Mouse (Mus musculus) olfactory bulb, adult 2 months (tissue): ENCODE results near the gene Slx4ip. TPM values are rescaled to one million over a fixed set of nuclear protein-coding genes. Genes with fewer than 3 reads are reported as not detected.

ENCODE experiments used
- H3K27ac ChIP-seq: fragments of 200-500 bp; 2 replicates; pipeline ENCODE4 v1.5.1; 2012; ENCODE audit warnings: low read depth, low read length; ENCODE audit not compliant: insufficient read depth
- H3K4me1 ChIP-seq: fragments of 200-500 bp; 2 replicates; pipeline ENCODE4 v1.6.1; 2012; ENCODE audit warnings: low read length; ENCODE audit not compliant: control insufficient read depth, insufficient read depth
- H3K4me3 ChIP-seq: fragments of 200-500 bp; 2 replicates; pipeline ENCODE4 v1.5.1; 2012; ENCODE audit warnings: mild to moderate bottlenecking, low read depth, low read length, moderate library complexity; ENCODE audit not compliant: insufficient read depth
- CTCF ChIP-seq: fragments of 200-500 bp; IDR thresholded peaks from 2 replicates; pipeline ENCODE4 v1.5.1; 2012; ENCODE audit warnings: low read depth, mild to moderate bottlenecking, low read length, moderate library complexity; ENCODE audit not compliant: insufficient read depth
- POLR2A ChIP-seq: fragments of 200-500 bp; IDR thresholded peaks from 2 replicates; pipeline ENCODE4 v1.6.1; 2012; ENCODE audit warnings: mild to moderate bottlenecking, low read depth, low read length, moderate library complexity; ENCODE audit not compliant: insufficient read depth
- WGBS: fragments of 180-500 bp; shearing (Covaris S2); methylation state at CpG from one replicate; pipeline ENCODE4 v1.1.7; 2018; 5-methylcytosine and 5-hydroxymethylcytosine counted together
- polyA plus RNA-seq: library from polyadenylated mRNA; stranded (reverse); fragments of >200 nt; gene quantifications from 2 replicates; pipeline ENCODE4 v1.2.4, GENCODE M21; 2012; ENCODE audit warnings: low replicate concordance; ENCODE audit not compliant: missing spikeins, insufficient read depth, insufficient read length

Slx4ip gene
- polyA plus RNA-seq, 1 experiment, result not detected

DNA sequence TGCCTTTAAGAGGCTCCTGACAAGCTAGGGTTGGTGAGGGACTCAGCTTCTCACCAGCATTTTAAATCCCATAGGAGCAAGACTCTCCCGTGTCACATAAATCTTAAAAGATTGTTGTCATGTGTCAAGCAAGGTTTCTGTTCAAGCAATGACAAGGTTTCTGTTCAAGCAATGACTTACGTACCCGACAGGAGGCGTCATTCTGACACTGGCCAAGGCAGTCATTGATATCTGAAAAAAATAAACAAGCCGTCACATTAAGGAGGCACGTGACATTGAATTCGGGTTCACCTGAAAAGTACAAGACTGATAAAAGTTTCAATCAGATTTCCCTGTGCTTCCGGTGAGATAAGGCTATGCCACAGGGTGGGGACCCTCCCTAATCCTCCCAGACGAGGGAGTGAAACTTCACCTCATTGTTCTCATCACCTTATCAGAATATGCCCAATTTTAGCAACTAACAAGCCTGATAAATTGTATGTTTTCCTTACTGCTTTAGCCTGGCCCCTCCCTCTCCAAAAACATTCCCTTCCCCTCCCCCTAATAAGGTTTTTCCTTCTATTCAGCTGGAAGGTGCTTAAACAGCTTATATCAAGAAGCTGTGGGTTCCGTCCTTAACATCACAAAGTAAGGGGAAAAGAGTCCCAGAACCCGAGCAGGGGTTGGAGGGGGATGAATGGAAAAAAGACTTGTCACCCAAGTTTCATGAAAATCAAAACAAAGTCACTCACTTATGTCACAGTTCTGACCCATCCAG, 200.9 kb downstream of the Slx4ip start:
- 86% methylated on average over 11 of the region's 11 CpGs for WGBS
- TF ChIP-seq CTCF (no peak), POLR2A (no peak)

DNA sequence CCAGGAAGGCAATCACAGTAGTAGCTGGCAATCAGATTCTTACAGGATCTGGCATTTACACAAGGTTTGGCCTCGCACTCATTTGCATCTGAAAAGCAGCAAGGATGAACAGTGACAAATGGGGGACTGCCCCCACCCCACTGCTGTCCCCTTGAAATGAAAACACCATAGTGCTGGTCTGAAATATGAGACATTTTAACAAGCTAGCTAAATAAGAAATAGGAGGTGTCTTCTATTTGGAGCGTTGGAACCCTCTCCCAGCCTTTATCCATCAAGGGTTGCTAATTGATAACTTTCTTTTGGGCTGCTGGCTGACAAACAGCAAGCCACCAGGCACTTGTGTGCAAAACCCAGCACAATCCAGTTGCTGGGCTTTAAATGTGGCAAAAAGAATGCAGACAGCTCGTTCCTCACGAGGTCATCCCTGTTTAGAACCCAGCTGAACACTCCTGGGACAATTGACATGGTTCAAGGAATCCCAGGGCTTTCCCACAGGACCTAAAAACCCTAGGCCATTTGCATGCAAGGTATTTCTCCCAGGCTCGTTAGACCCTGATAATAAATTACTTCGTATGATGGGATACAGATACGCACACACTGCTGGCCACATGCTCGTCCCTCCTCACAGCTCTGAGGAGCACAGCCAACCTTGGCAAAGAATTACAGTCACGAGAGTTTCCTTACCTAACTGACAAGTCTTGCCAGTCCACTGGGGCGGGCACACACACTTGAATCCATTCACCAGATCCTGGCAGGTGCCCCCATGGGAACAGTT, 201.7 kb downstream of the Slx4ip start:
- no peak overlapping the region for H3K27ac ChIP-seq
- TF ChIP-seq POLR2A, result no peak
- TF ChIP-seq CTCF, result no peak
- H3K4me1 ChIP-seq, result peaks cover 2% of the 10 kb centered on the region; the same call in 1 of the 2 replicates
- H3K4me3 ChIP-seq, result no peak overlapping the region
- 73% methylated on average over 10 of the region's 10 CpGs for WGBS

More for the DNA sequence above, 200.9 kb downstream of the Slx4ip start:
- Histone ChIP-seq H3K27ac (no peak overlapping the region), H3K4me3 (no peak overlapping the region), H3K4me1 (peaks cover under 1% of the 10 kb centered on the region; the same call in 1 of the 2 replicates)

DNA sequence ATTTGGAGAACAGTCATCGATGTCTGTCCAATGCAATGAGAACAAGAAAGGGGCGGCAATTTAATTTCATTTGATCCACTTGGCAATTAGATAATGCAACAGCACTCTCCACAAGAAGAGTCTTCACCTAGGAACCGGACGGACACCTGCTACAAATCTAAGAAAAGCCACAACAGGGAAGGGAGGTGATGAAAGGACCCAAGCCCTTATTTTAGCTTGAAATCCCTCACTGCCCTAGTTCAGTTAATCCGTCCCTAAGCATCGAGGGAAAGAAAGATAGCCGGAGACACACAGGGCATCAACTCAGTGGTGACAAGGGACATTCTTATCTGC, 202.2 kb downstream of the Slx4ip start:
- TF ChIP-seq CTCF, result no peak
- H3K4me3 ChIP-seq, result no peak overlapping the region
- peaks cover 3% of the 10 kb centered on the region for H3K4me1 ChIP-seq
- WGBS, result 82% methylated on average over 7 of the region's 7 CpGs
- H3K27ac ChIP-seq, result no peak overlapping the region

DNA sequence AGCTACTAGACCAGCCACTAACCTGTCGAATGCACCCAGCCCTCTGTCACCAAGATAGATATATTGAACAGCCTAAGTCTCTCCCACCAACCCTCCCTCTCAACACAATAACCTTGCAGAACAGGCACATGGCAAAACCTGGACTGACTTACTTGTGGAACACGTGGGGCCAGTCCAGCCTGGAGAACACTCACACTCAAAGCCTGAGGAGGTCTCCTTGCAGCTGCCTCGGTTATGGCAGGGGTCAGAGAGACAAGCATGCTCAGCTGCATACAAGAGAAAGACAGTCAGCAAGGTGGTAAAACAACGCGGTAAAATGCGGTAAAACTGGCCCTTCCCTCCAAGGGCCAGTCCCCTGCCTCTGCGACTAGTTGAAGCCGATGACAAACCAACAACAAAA, 203.3 kb downstream of the Slx4ip start:
- WGBS, result 88% methylated on average over 8 of the region's 8 CpGs
- TF ChIP-seq POLR2A (no peak), CTCF (no peak)
- Histone ChIP-seq H3K27ac (no peak overlapping the region), H3K4me3 (no peak overlapping the region), H3K4me1 (peaks cover 6% of the 10 kb centered on the region)

DNA sequence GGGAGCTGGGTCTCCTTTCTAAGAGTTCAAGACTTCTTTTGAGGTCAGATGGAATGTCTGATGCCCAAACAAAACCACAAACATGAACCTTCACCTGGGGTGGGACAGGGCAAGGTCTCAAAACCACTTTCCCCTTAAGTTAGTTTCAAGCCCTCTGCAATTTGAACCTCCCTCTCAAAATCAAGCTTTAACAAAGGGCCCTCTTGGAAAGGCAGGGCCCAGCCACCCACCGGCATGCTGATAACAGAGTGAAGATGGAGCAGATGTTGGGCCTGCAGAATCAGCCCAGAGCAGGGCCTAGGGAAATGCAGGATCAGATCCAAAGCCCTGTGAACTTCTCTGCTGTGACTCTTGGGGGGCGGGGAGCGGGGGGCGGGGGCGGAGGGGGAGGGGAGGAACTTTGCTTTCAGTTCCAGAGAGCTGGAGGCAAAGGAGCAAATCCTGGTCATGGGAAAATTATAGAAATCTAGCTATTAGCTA, 206.0 kb downstream of the Slx4ip start:
- peaks cover 11% of the 10 kb centered on the region for H3K4me1 ChIP-seq
- H3K4me3 ChIP-seq, result no peak overlapping the region
- WGBS, result 56% methylated on average over 5 of the region's 5 CpGs
- TF ChIP-seq POLR2A (no peak), CTCF (no peak)
- no peak overlapping the region for H3K27ac ChIP-seq

DNA sequence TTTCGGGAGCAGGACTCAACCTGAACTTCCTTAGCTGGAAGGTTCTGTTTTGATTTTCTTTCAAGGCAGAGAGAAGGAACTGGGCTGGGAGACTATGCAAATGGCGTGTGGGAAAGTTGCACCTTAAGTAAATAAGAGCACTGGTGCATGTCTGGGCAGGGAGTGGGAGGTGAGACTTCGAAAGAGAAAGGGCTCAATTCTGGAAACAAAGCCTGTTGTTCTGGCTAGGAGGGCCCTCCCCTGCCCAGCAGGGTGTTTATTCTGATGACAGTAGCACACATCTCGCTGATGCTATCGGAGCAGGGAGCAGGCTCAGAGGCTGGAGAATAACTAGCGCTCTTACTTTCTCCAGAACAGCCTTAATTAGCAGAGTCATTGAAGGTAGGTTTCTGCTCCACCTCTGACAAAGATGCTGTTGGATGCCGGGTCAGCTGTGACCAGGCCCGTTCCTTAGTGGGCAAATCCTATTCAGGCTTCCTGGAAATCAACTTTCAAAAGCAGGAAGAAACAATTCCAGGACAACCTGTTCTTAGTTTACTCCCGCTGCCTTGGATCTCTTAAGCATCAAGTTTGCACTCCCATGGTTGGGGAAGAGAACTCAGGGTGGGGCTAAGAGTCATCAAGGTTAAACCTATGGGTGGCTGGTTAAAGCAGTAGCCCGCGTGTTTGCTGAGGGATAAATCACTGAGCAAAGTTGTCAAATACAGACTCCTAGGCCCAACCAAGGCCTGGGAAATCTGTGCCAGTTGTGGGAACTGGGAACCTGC, 207.4 kb downstream of the Slx4ip start:
- TF ChIP-seq CTCF (no peak), POLR2A (no peak)
- WGBS, result 66% methylated on average over 11 of the region's 11 CpGs
- Histone ChIP-seq H3K4me1 (peaks cover 11% of the 10 kb centered on the region), H3K27ac (no peak overlapping the region), H3K4me3 (no peak overlapping the region)

DNA sequence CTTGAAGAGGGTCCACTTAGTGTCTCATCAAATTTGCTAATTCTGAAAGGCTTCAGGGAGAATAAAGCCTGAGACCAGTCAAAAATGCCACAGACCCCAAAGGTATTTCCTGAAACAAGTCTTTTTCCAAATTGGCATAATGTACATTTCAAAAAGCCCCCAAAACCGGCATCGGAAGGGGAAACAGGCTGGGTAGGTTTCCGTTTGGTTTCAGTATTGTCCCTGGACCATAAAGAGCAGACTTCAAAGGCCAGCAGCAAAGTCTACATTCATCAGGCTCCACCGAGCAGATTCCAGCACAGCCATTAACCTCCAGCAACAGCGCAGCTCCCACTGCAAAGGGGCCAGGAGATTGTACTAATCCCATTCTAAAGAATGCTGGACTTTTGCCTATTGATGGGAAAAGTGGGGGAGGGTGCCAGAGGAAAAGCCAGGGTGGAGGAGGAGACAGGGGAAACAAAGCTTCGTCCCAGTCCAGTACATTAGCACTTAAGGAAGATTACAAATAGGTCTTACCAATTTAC, 208.3 kb downstream of the Slx4ip start:
- Histone ChIP-seq H3K27ac (no peak overlapping the region), H3K4me3 (no peak overlapping the region), H3K4me1 (peaks cover 11% of the 10 kb centered on the region)
- TF ChIP-seq CTCF, result no peak
- TF ChIP-seq POLR2A, result no peak
- 80% methylated on average over 6 of the region's 6 CpGs for WGBS

DNA sequence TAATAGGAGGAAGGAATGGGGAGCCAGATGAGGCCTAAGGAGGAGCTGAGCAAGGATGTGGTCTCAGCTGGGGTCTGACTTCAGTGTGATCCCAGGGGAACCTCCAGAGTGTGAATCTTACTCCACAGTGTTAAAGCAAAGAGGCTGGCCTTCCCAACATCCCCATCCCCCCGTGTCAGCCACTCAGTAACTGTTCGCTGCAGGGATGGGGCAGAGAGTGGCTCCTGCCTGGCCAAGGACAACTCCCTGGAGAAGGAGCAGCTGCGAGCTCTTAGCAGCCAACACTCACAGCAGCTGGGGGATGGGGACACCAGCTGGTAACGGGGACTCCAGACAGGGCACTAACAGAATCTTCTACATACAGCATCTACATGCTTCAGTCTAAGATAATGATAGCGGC, 210.1 kb downstream of the Slx4ip start:
- Histone ChIP-seq H3K4me3 (no peak overlapping the region), H3K4me1 (peaks cover 11% of the 10 kb centered on the region), H3K27ac (no peak overlapping the region)
- 59% methylated on average over 5 of the region's 5 CpGs for WGBS
- no peak for TF ChIP-seq POLR2A
- TF ChIP-seq CTCF, result no peak
